Mouse (Mus musculus): ENCODE measurements at regions not wholly inside any gene's neighbourhood (a gene's known extent, or its start where the extent isn't known, plus 50 kb on each side); places are given as distances from the start of the nearest gene placed in this dataset.

DNA sequence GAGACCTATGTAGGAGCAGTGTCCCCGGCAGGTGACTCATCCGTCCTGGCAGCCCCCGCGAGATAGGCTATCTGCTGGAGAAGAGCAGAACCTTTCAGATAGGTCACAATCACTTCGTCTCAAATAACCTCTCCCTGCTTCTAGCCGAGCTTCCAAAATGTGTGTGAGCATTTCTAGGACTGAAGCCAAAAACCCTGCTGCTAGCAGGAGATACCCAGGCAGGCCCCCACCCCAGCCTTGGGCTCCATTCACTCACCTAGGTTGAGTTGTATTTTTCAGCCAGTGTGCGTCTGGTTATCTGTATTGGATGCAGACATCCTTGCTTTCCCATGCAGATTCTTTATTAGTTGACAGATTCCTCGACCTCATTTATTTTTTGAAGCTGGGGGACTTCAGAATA, 286.6 kb upstream of the Thbs1 start:
- WGBS (ENCODE audit: insufficient replicate concordance): 48% methylated on average over 8 of the region's 8 CpGs
- H3K27me3 ChIP-seq (ENCODE audit: control insufficient read depth, insufficient read depth, low read depth, low read length): no peaks in the 10 kb centered on the region
- H3K9ac ChIP-seq (ENCODE audit: low read depth, low read length): no peak overlapping the region
- no peaks in the 10 kb centered on the region for H3K9me3 ChIP-seq (replicated peaks; ENCODE audit: control insufficient read depth, low read length)
- H3K36me3 ChIP-seq (ENCODE audit: control insufficient read depth, insufficient read depth): no peaks in the 10 kb centered on the region
- no peaks in the 10 kb centered on the region for H3K4me1 ChIP-seq (ENCODE audit: control insufficient read depth, low read depth, low read length)
- no peak overlapping the region for H3K4me2 ChIP-seq (ENCODE audit: low read depth, low read length)
- H3K27ac ChIP-seq (ENCODE audit: low read length): no peak overlapping the region
- no peak overlapping the region for H3K4me3 ChIP-seq (ENCODE audit: low read depth, low read length)
- ATAC-seq (ENCODE audit: low read depth): no peak

DNA sequence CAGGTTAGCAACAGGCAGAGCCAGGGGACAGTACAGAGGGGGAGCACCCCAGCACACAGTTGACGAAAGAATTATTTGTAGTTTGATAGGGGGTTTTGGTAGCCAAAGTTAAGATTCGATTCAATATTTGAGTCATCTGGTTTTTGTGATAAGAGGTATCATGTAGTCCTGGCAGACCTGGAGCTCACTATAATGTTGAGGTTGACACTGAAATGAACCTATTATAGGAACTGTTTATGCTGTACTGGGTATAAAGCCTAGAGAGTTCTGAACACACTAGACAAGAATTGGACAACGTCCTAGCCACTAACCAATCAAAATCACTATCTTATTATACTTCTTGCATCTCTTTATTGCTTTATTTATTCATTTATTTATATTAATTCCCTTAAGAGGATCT, 284.4 kb upstream of the Thbs1 start:
- WGBS (ENCODE audit: insufficient replicate concordance): 43% methylated on average over 3 of the region's 3 CpGs
- Histone ChIP-seq H3K9ac (ENCODE audit: low read depth, low read length) (no peak overlapping the region), H3K9me3 (replicated peaks; ENCODE audit: control insufficient read depth, low read length) (no peaks in the 10 kb centered on the region), H3K4me3 (ENCODE audit: low read depth, low read length) (no peak overlapping the region), H3K27ac (ENCODE audit: low read length) (no peak overlapping the region), H3K36me3 (ENCODE audit: control insufficient read depth, insufficient read depth) (no peaks in the 10 kb centered on the region), H3K4me2 (ENCODE audit: low read depth, low read length) (no peak overlapping the region), H3K4me1 (ENCODE audit: control insufficient read depth, low read depth, low read length) (no peaks in the 10 kb centered on the region), H3K27me3 (ENCODE audit: control insufficient read depth, insufficient read depth, low read depth, low read length) (no peaks in the 10 kb centered on the region)
- ATAC-seq (ENCODE audit: low read depth): no peak

DNA sequence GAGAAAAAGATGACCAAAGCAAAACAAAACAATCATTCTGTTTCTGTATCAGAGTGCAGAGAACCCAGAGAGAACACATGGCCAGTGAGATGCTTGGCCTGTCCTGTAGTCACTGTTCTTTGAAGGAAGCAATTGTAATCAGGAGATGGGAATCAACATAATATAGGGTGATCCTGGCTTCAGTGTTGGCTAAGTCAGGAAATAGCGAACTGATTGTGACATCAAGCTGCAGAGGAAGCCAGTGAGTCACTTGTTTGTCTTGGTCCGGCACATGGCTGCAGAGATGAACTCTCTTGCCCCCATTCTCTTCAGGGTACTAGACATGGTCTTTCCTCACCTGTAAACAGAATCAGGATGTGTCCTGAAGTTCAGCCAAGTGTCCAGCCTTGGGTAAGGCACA, 273.3 kb upstream of the Thbs1 start:
- peak; percentile 39 for ATAC-seq (ENCODE audit: low read depth)
- 16% methylated on average over 2 of the region's 2 CpGs for WGBS (ENCODE audit: insufficient replicate concordance)

GRCm38 (mm10) chr2:117840406-117840805, 271.3 kb upstream of the Thbs1 start:
- ATAC-seq (ENCODE audit: low read depth): no peak
- Histone ChIP-seq H3K9ac (ENCODE audit: low read depth, low read length) (no peak overlapping the region), H3K4me1 (ENCODE audit: control insufficient read depth, low read depth, low read length) (no peaks in the 10 kb centered on the region), H3K27me3 (ENCODE audit: control insufficient read depth, insufficient read depth, low read depth, low read length) (no peaks in the 10 kb centered on the region), H3K27ac (ENCODE audit: low read length) (no peak overlapping the region), H3K9me3 (replicated peaks; ENCODE audit: control insufficient read depth, low read length) (no peaks in the 10 kb centered on the region), H3K4me2 (ENCODE audit: low read depth, low read length) (no peak overlapping the region), H3K4me3 (ENCODE audit: low read depth, low read length) (no peak overlapping the region), H3K36me3 (ENCODE audit: control insufficient read depth, insufficient read depth) (no peaks in the 10 kb centered on the region)
- 33% methylated on average over 1 of the region's 1 CpGs for WGBS (ENCODE audit: insufficient replicate concordance)

More for the DNA sequence above, 273.3 kb upstream of the Thbs1 start:
- H3K27me3 ChIP-seq (ENCODE audit: control insufficient read depth, insufficient read depth, low read depth, low read length): no peaks in the 10 kb centered on the region
- H3K9me3 ChIP-seq (replicated peaks; ENCODE audit: control insufficient read depth, low read length): no peaks in the 10 kb centered on the region
- no peaks in the 10 kb centered on the region for H3K36me3 ChIP-seq (ENCODE audit: control insufficient read depth, insufficient read depth)
- no peaks in the 10 kb centered on the region for H3K4me1 ChIP-seq (ENCODE audit: control insufficient read depth, low read depth, low read length)
- no peak overlapping the region for H3K4me2 ChIP-seq (ENCODE audit: low read depth, low read length)
- no peak overlapping the region for H3K4me3 ChIP-seq (ENCODE audit: low read depth, low read length)
- no peak overlapping the region for H3K9ac ChIP-seq (ENCODE audit: low read depth, low read length)
- H3K27ac ChIP-seq (ENCODE audit: low read length): no peak overlapping the region

GRCm38 (mm10) chr2:117842309-117842986, 269.2 kb upstream of the Thbs1 start:
- Histone ChIP-seq H3K9ac (ENCODE audit: low read depth, low read length) (no peak overlapping the region), H3K4me1 (ENCODE audit: control insufficient read depth, low read depth, low read length) (no peaks in the 10 kb centered on the region), H3K4me3 (ENCODE audit: low read depth, low read length) (no peak overlapping the region), H3K27me3 (ENCODE audit: control insufficient read depth, insufficient read depth, low read depth, low read length) (no peaks in the 10 kb centered on the region), H3K9me3 (replicated peaks; ENCODE audit: control insufficient read depth, low read length) (no peaks in the 10 kb centered on the region), H3K27ac (ENCODE audit: low read length) (no peak overlapping the region), H3K4me2 (ENCODE audit: low read depth, low read length) (no peak overlapping the region), H3K36me3 (ENCODE audit: control insufficient read depth, insufficient read depth) (no peaks in the 10 kb centered on the region)
- 35% methylated on average over 1 of the region's 1 CpGs for WGBS (ENCODE audit: insufficient replicate concordance)
- no peak for ATAC-seq (ENCODE audit: low read depth)

- WGBS (ENCODE audit: insufficient replicate concordance): 22% methylated on average over 1 of the region's 1 CpGs
- no peaks in the 10 kb centered on the region for H3K9me3 ChIP-seq (replicated peaks; ENCODE audit: control insufficient read depth, low read length)
- no peak overlapping the region for H3K27ac ChIP-seq (ENCODE audit: low read length)
- no peaks in the 10 kb centered on the region for H3K36me3 ChIP-seq (ENCODE audit: control insufficient read depth, insufficient read depth)
- ATAC-seq (ENCODE audit: low read depth): no peak
- no peaks in the 10 kb centered on the region for H3K4me1 ChIP-seq (ENCODE audit: control insufficient read depth, low read depth, low read length)
- H3K27me3 ChIP-seq (ENCODE audit: control insufficient read depth, insufficient read depth, low read depth, low read length): no peaks in the 10 kb centered on the region
- H3K4me2 ChIP-seq (ENCODE audit: low read depth, low read length): no peak overlapping the region
- H3K9ac ChIP-seq (ENCODE audit: low read depth, low read length): no peak overlapping the region
- H3K4me3 ChIP-seq (ENCODE audit: low read depth, low read length): no peak overlapping the region
These were observed 259.2 kb upstream of the Thbs1 start for GRCm38 (mm10) chr2:117852442-117852841.

- Histone ChIP-seq H3K9me3 (replicated peaks; ENCODE audit: control insufficient read depth, low read length) (no peaks in the 10 kb centered on the region), H3K4me1 (ENCODE audit: control insufficient read depth, low read depth, low read length) (no peaks in the 10 kb centered on the region), H3K4me3 (ENCODE audit: low read depth, low read length) (no peak overlapping the region), H3K9ac (ENCODE audit: low read depth, low read length) (no peak overlapping the region), H3K4me2 (ENCODE audit: low read depth, low read length) (no peak overlapping the region), H3K36me3 (ENCODE audit: control insufficient read depth, insufficient read depth) (no peaks in the 10 kb centered on the region), H3K27me3 (ENCODE audit: control insufficient read depth, insufficient read depth, low read depth, low read length) (no peaks in the 10 kb centered on the region), H3K27ac (ENCODE audit: low read length) (no peak overlapping the region)
- no peak for ATAC-seq (ENCODE audit: low read depth)
- 61% methylated on average over 3 of the region's 3 CpGs for WGBS (ENCODE audit: insufficient replicate concordance)
These were observed 249.4 kb upstream of the Thbs1 start for GRCm38 (mm10) chr2:117862301-117862700.

DNA sequence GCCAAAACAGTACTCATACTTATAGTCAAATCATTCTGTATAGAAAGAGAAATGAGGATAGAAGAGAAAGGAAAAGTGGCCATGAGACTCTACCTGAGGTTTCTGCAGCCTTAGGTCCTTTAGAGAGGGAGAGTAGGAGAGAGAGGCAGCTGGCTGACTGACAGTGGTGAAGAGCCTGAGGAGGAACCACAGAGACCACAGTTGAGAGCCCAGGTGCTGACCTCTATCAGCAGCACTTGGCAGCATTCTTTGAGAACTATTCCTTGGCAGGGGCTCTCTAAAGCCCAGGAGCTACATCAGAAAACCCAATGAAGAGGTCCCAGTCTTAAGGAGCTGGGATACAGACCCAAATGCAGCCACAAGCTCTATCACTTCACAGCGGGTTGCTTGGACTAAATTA, 246.6 kb upstream of the Thbs1 start:
- no peak overlapping the region for H3K9ac ChIP-seq (ENCODE audit: low read depth, low read length)
- H3K4me2 ChIP-seq (ENCODE audit: low read depth, low read length): no peak overlapping the region
- no peaks in the 10 kb centered on the region for H3K4me1 ChIP-seq (ENCODE audit: control insufficient read depth, low read depth, low read length)
- ATAC-seq (ENCODE audit: low read depth): no peak
- H3K9me3 ChIP-seq (replicated peaks; ENCODE audit: control insufficient read depth, low read length): no peaks in the 10 kb centered on the region
- H3K36me3 ChIP-seq (ENCODE audit: control insufficient read depth, insufficient read depth): no peaks in the 10 kb centered on the region
- WGBS (ENCODE audit: insufficient replicate concordance): 65% methylated on average over 1 of the region's 1 CpGs
- no peaks in the 10 kb centered on the region for H3K27me3 ChIP-seq (ENCODE audit: control insufficient read depth, insufficient read depth, low read depth, low read length)
- H3K4me3 ChIP-seq (ENCODE audit: low read depth, low read length): no peak overlapping the region
- H3K27ac ChIP-seq (ENCODE audit: low read length): no peak overlapping the region

- Histone ChIP-seq H3K36me3 (ENCODE audit: control insufficient read depth, insufficient read depth) (no peaks in the 10 kb centered on the region), H3K4me2 (ENCODE audit: low read depth, low read length) (no peak overlapping the region), H3K27ac (ENCODE audit: low read length) (no peak overlapping the region), H3K9ac (ENCODE audit: low read depth, low read length) (no peak overlapping the region), H3K9me3 (replicated peaks; ENCODE audit: control insufficient read depth, low read length) (no peaks in the 10 kb centered on the region), H3K27me3 (ENCODE audit: control insufficient read depth, insufficient read depth, low read depth, low read length) (no peaks in the 10 kb centered on the region), H3K4me1 (ENCODE audit: control insufficient read depth, low read depth, low read length) (no peaks in the 10 kb centered on the region), H3K4me3 (ENCODE audit: low read depth, low read length) (no peak overlapping the region)
- 56% methylated on average over 4 of the region's 4 CpGs for WGBS (ENCODE audit: insufficient replicate concordance)
- ATAC-seq (ENCODE audit: low read depth): no peak
These were observed 244.7 kb upstream of the Thbs1 start for GRCm38 (mm10) chr2:117866946-117867345.

Measured in liver, embryonic 16.5 days (tissue).